8 mouse cellular contexts compared by ENCODE assay signal in genomic region chr10:118121937-118122285, GRCm38 (mm10). TPM values are rescaled to one million over a fixed set of nuclear protein-coding genes. Genes with fewer than 3 reads are reported as not detected.
DNase-seq lines count a peak whose midpoint lies in the region; ATAC-seq and TF ChIP-seq lines count a peak whose summit lies in the region.

No protein-coding gene starts in this region.

- peak overlapping the region; percentile 43; the same call in 1 of the 2 replicates for H3K27ac ChIP-seq in hindbrain, postnatal 0 days
- H3K27ac ChIP-seq in neural tube, embryonic 14.5 days (ENCODE audit: low read depth, low read length) = peak overlapping the region; percentile 12; the same call in 1 of the 2 replicates

- no peaks in the 10 kb centered on the region for H3K4me1 ChIP-seq in hindbrain, postnatal 0 days (ENCODE audit: insufficient read depth, low read length)
- no peaks in the 10 kb centered on the region for H3K4me1 ChIP-seq in neural tube, embryonic 14.5 days (ENCODE audit: control insufficient read depth, insufficient read depth, low read length)

- TF ChIP-seq CTCF in hindbrain, postnatal 0 days (IDR thresholded peaks at IDR 0.05; ENCODE audit: low read depth) = 0 out of 2 replicates have a peak, but pooled peaks have one; percentile 12

- no peaks in the 10 kb centered on the region for H3K9me3 ChIP-seq in hindbrain, postnatal 0 days (ENCODE audit: low read length)
- no peaks in the 10 kb centered on the region for H3K9me3 ChIP-seq in neural tube, embryonic 14.5 days (ENCODE audit: control insufficient read depth, low read length)

- ATAC-seq in hindbrain, postnatal 0 days = peak; percentile 91
- ATAC-seq in neural tube, embryonic 14.5 days (ENCODE audit: low read depth) = peak; percentile 83
- ATAC-seq in erythroblast, adult 5-6 weeks (replicated peaks; ENCODE audit: low FRiP score, poor library complexity, severe bottlenecking) = no peak

- 32% methylated on average over 13 of the region's 13 CpGs for WGBS in hindbrain, postnatal 0 days
- WGBS in neural tube, embryonic 14.5 days = 47% methylated on average over 13 of the region's 13 CpGs

- no peaks in the 10 kb centered on the region for H3K36me3 ChIP-seq in hindbrain, postnatal 0 days (ENCODE audit: insufficient read depth, low read length)
- no peaks in the 10 kb centered on the region for H3K36me3 ChIP-seq in neural tube, embryonic 14.5 days (ENCODE audit: control insufficient read depth, insufficient read depth, low read length)

- peak; percentile 47 to 54 for DNase-seq in cerebellum, postnatal 10 days
- no peak for DNase-seq in cerebellum, adult 11-12 months
- DNase-seq in right cerebral cortex, postnatal 25 days = peak; percentile 27
- no peak for DNase-seq in right cerebral cortex, postnatal 14 days
- peak; percentile 86 for DNase-seq in hindbrain, postnatal 0 days (ENCODE audit: low spot score)
- DNase-seq in urinary bladder, postnatal 4 days (ENCODE audit: low spot score in 2 of 2) = no peak

- H3K9ac ChIP-seq in hindbrain, postnatal 0 days (replicated peaks; ENCODE audit: low read length) = no peak overlapping the region
- H3K9ac ChIP-seq in neural tube, embryonic 14.5 days (replicated peaks; ENCODE audit: low read depth, low read length) = no peak overlapping the region

- peak overlapping the region; percentile 21 for H3K4me2 ChIP-seq in hindbrain, postnatal 0 days (ENCODE audit: low read depth, low read length)
- 0 out of 2 replicates have a peak overlapping the region, but pooled peaks have one; percentile 14 for H3K4me2 ChIP-seq in neural tube, embryonic 14.5 days (ENCODE audit: low read depth, low read length)

- no peaks in the 10 kb centered on the region for H3K27me3 ChIP-seq in hindbrain, postnatal 0 days (ENCODE audit: insufficient read depth, low read length)
- no peaks in the 10 kb centered on the region for H3K27me3 ChIP-seq in neural tube, embryonic 14.5 days (ENCODE audit: control insufficient read depth, insufficient read depth, low read length)

- H3K4me3 ChIP-seq in hindbrain, postnatal 0 days (ENCODE audit: low read length) = no peak overlapping the region
- no peak overlapping the region for H3K4me3 ChIP-seq in neural tube, embryonic 14.5 days (ENCODE audit: low read depth, low read length)

RNA-seq across cellular contexts. Expression of gene Mdm1, which starts 19.7 kb away (rescaled TPM):
- 26.4 and 31.0 TPM in 2 replicates for total RNA-seq in hindbrain, postnatal 0 days (2014; rRNA removed)
- polyA plus RNA-seq in hindbrain, postnatal 0 days (2015; fragmentation: Nextera tagmentation; extraction: Ambion mirVana) = 23.0 and 25.1 TPM in 2 replicates
- polyA plus RNA-seq in neural tube, embryonic 14.5 days (2014; fragmentation: Nextera tagmentation; extraction: Ambion mirVana) = 31.3 and 34.1 TPM in 2 replicates
- 2.1 and 14.8 TPM in 2 replicates for total RNA-seq in erythroblast, adult 5-6 weeks (2015; ENCODE audit: low replicate concordance)
- 6.3 and 7.3 TPM in 2 replicates for total RNA-seq in erythroblast, adult 5-6 weeks (2017; ENCODE audit: low replicate concordance)

Comparison
In these comparisons a context has a peak if more than half of its experiments do, and no peak if none do; other contexts are left out.
1. DNase-seq: peak in cerebellum, postnatal 10 days (2 of 2), right cerebral cortex, postnatal 25 days (single experiment) and hindbrain, postnatal 0 days (single experiment); none in cerebellum, adult 11-12 months (single experiment), right cerebral cortex, postnatal 14 days (single experiment) and urinary bladder, postnatal 4 days (0 of 2).